In genomic region chr11:76154861-76155260, GRCm38 (mm10) we compare ENCODE assay signal across 23 mouse cellular contexts.
"Had no signal": no experiment of that assay in that cellular context is flagged by ENCODE, and none has a peak within 500 bp of the region (broad histone marks: within the 10 kb centered on the region; RNA-seq: fewer than 3 reads in every experiment).

No protein-coding gene starts in this region.

- DNase-seq: kidney, adult 2 months; kidney, postnatal 25 days; layer of hippocampus, postnatal 36 days; left cerebral cortex, postnatal 4 days; liver, postnatal 0 days; lung, embryonic 14.5 days; lung, postnatal 10 days; lung, postnatal 36 days; retina, postnatal 1 day; right cerebral cortex, postnatal 25 days; spleen, adult 18-20 months; thymus, postnatal 25 days had no signal

- ATAC-seq: liver, postnatal 0 days; midbrain, embryonic 13.5 days had no signal

- H3K4me3 ChIP-seq: left cerebral cortex, adult 2 months; limb, embryonic 12.5 days; limb, embryonic 15.5 days; megakaryocyte, embryonic 14.5 days; midbrain, embryonic 10.5 days; midbrain, embryonic 13.5 days; neural tube, embryonic 13.5 days; stomach, embryonic 15.5 days had no signal

- H3K4me1 ChIP-seq: limb, embryonic 12.5 days; limb, embryonic 15.5 days; midbrain, embryonic 10.5 days; midbrain, embryonic 13.5 days; neural tube, embryonic 13.5 days; stomach, embryonic 15.5 days had no signal

- H3K9ac ChIP-seq: limb, embryonic 12.5 days; limb, embryonic 15.5 days; liver, embryonic 14.5 days; liver, postnatal 0 days; lung, embryonic 14.5 days; midbrain, embryonic 13.5 days; neural tube, embryonic 13.5 days; stomach, embryonic 15.5 days had no signal

- H3K4me2 ChIP-seq: limb, embryonic 12.5 days; limb, embryonic 15.5 days; liver, embryonic 11.5 days; lung, embryonic 14.5 days; midbrain, embryonic 13.5 days; neural tube, embryonic 13.5 days; stomach, embryonic 15.5 days had no signal

- H3K27me3 ChIP-seq: limb, embryonic 12.5 days; limb, embryonic 15.5 days; megakaryocyte, embryonic 14.5 days; midbrain, embryonic 13.5 days; neural tube, embryonic 13.5 days; stomach, embryonic 15.5 days had no signal

- H3K27ac ChIP-seq: kidney, postnatal 0 days; left cerebral cortex, adult 2 months; limb, embryonic 12.5 days; limb, embryonic 15.5 days; liver, embryonic 14.5 days; midbrain, embryonic 10.5 days; midbrain, embryonic 13.5 days; neural tube, embryonic 13.5 days; stomach, embryonic 15.5 days had no signal

- H3K9me3 ChIP-seq: limb, embryonic 12.5 days; limb, embryonic 15.5 days; megakaryocyte, embryonic 14.5 days; midbrain, embryonic 10.5 days; midbrain, embryonic 13.5 days; neural tube, embryonic 13.5 days; stomach, embryonic 15.5 days had no signal
